Mouse (Mus musculus) stomach, postnatal 0 days (tissue): ENCODE results near the gene Ccdc159. TPM values are rescaled to one million over a fixed set of nuclear protein-coding genes. Genes with fewer than 3 reads are reported as not detected.

Experiments
- ATAC-seq: fragments of 200-750 bp; cut with Nextera tagmentation; 2 replicates; pipeline ENCODE4 v1.8.0; 2017; ENCODE audit not compliant: low FRiP score, low TSS enrichment
- DNase-seq: peaks from one replicate; pipeline ENCODE4 v3.0.0-alpha.2; 2016; ENCODE audit warnings: low spot score
- H3K27ac ChIP-seq: fragments of 300-500 bp; sonication (generic); replicated peaks from 2 replicates; pipeline ENCODE4 v1.5.1; 2014; ENCODE audit warnings: mild to moderate bottlenecking, control low read depth
- H3K27me3 ChIP-seq: fragments of 300-500 bp; sonication (generic); 2 replicates; pipeline ENCODE4 v1.6.1; 2014; ENCODE audit warnings: low read length; ENCODE audit not compliant: control insufficient read depth, insufficient read depth
- H3K36me3 ChIP-seq: fragments of 300-500 bp; sonication (generic); 2 replicates; pipeline ENCODE4 v1.6.1; 2014; ENCODE audit warnings: low read length, mixed read lengths; ENCODE audit not compliant: control insufficient read depth, insufficient read depth
- H3K4me1 ChIP-seq: fragments of 300-500 bp; sonication (generic); replicated peaks from 2 replicates; pipeline ENCODE4 v1.6.1; 2014; ENCODE audit warnings: antibody characterized with exemption; ENCODE audit not compliant: control insufficient read depth, insufficient read depth
- H3K4me2 ChIP-seq: fragments of 300-500 bp; sonication (generic); replicated peaks from 2 replicates; pipeline ENCODE4 v1.6.1; 2014; ENCODE audit warnings: low read depth, mild to moderate bottlenecking, control low read depth, moderate library complexity
- H3K4me3 ChIP-seq: fragments of 300-500 bp; sonication (generic); 2 replicates; pipeline ENCODE4 v1.5.1; 2014; ENCODE audit warnings: low read depth, low read length, control low read depth
- H3K9ac ChIP-seq: fragments of 300-500 bp; sonication (generic); 2 replicates; pipeline ENCODE4 v1.6.1; 2014; ENCODE audit warnings: mild to moderate bottlenecking, low read length, control low read depth, mixed read lengths
- H3K9me3 ChIP-seq: fragments of 300-500 bp; sonication (generic); 2 replicates; pipeline ENCODE4 v1.6.1; 2016; ENCODE audit warnings: low read length; ENCODE audit not compliant: control insufficient read depth
- CTCF ChIP-seq: IDR thresholded peaks from 2 replicates; pipeline ENCODE4 v1.5.1; 2016; ENCODE audit warnings: antibody characterized with exemption, low read depth, mild to moderate bottlenecking, moderate library complexity
- EP300 ChIP-seq: optimal IDR thresholded peaks from 2 replicates; pipeline ENCODE3; 2016; ENCODE audit warnings: antibody characterized with exemption
- WGBS: fragments of 180-500 bp; shearing (Covaris S2); extraction: QIAGEN DNeasy Blood & Tissue Kit; methylation state at CpG from one replicate; pipeline ENCODE4 v1.1.7; 2014; 5-methylcytosine and 5-hydroxymethylcytosine counted together
- polyA plus RNA-seq: library from polyadenylated mRNA; unstranded; fragments of >200 nt; fragmentation: Nextera tagmentation; extraction: Ambion mirVana; gene quantifications from 2 replicates; pipeline ENCODE4 v1.2.1, GENCODE M21; 2015

The Ccdc159 gene
- polyA plus RNA-seq, 1 experiment from 2014 or later, result 1.1 TPM

GRCm38 (mm10) chr9:21983911-21984310 is 56.6 kb downstream of the Ccdc159 start:
- Histone ChIP-seq H3K27me3 (no peaks in the 10 kb centered on the region), H3K9me3 (no peaks in the 10 kb centered on the region), H3K27ac (no peak overlapping the region), H3K36me3 (no peaks in the 10 kb centered on the region), H3K9ac (no peak overlapping the region), H3K4me3 (no peak overlapping the region), H3K4me2 (no peak overlapping the region), H3K4me1 (no peaks in the 10 kb centered on the region)
- no peak for TF ChIP-seq EP300
- TF ChIP-seq CTCF, result no peak
- ATAC-seq, result no peak
- DNase-seq, result no peak
- WGBS, result 38% methylated on average over 3 of the region's 3 CpGs

Other genes starting within 250 kb of the Ccdc159 start
- gene Ldlr, start 204.0 kb upstream of the Ccdc159 start, polyA plus RNA-seq, result 28.9 and 30.4 TPM in 2 replicates
- 29.2 and 31.2 TPM in 2 replicates for gene Spc24, start 167.2 kb upstream of the Ccdc159 start, polyA plus RNA-seq
- 7.3 and 7.5 TPM in 2 replicates for gene Kank2, start 128.7 kb upstream of the Ccdc159 start, polyA plus RNA-seq
- 2.1 and 2.2 TPM in 2 replicates for gene Angptl8, start 92.0 kb upstream of the Ccdc159 start, polyA plus RNA-seq
- gene Dock6, start 74.8 kb upstream of the Ccdc159 start, polyA plus RNA-seq, result 13.5 and 14.1 TPM in 2 replicates
- gene Rab3d, start 9.3 kb upstream of the Ccdc159 start, polyA plus RNA-seq, result 130 and 137 TPM in 2 replicates
- gene Tmem205, start 85 bp downstream of the Ccdc159 start, polyA plus RNA-seq, result 95.0 and 95.7 TPM in 2 replicates
- gene Plppr2, start 9.6 kb downstream of the Ccdc159 start, polyA plus RNA-seq, result 2.7 and 4.1 TPM in 2 replicates
- gene Swsap1, start 28.3 kb downstream of the Ccdc159 start, polyA plus RNA-seq, result 4.2 and 5.4 TPM in 2 replicates
- gene Epor, start 36.0 kb downstream of the Ccdc159 start, polyA plus RNA-seq, result 2.8 and 3.4 TPM in 2 replicates
- 2.7 and 2.9 TPM in 2 replicates for gene Rgl3, start 62.0 kb downstream of the Ccdc159 start, polyA plus RNA-seq
- gene Ccdc151, start 75.2 kb downstream of the Ccdc159 start, polyA plus RNA-seq, result 0.07 and 0.19 TPM in 2 replicates
- 45.0 and 48.4 TPM in 2 replicates for gene Prkcsh, start 75.3 kb downstream of the Ccdc159 start, polyA plus RNA-seq
- 0.73 and 1.1 TPM in 2 replicates for gene Elavl3, start 124.6 kb downstream of the Ccdc159 start, polyA plus RNA-seq
- not detected in 2 replicates for gene Gm49318, start 143.8 kb downstream of the Ccdc159 start, polyA plus RNA-seq
- 4.4 and 5.5 TPM in 2 replicates for gene Zfp653, start 143.9 kb downstream of the Ccdc159 start, polyA plus RNA-seq
- gene Ecsit, start 158.0 kb downstream of the Ccdc159 start, polyA plus RNA-seq, result 31.7 and 33.1 TPM in 2 replicates
- gene Cnn1, start 171.7 kb downstream of the Ccdc159 start, polyA plus RNA-seq, result 851 and 1,082 TPM in 2 replicates
- 119 TPM in 2 replicates for gene Elof1, start 189.7 kb downstream of the Ccdc159 start, polyA plus RNA-seq
- gene Acp5, start 208.2 kb downstream of the Ccdc159 start, polyA plus RNA-seq, result 41.5 and 42.9 TPM in 2 replicates
- gene Pigyl, start 229.4 kb downstream of the Ccdc159 start, polyA plus RNA-seq, result 99.2 and 106 TPM in 2 replicates